Mouse (Mus musculus) heart, postnatal 0 days (tissue): ENCODE data around the gene Atp2c2. TPM values are rescaled to one million over a fixed set of nuclear protein-coding genes. Genes with fewer than 3 reads are reported as not detected.

Source experiments
- ATAC-seq: fragments of 200-750 bp; cut with Nextera tagmentation; 2 replicates; pipeline ENCODE4 v1.8.0; 2017; ENCODE audit warnings: low read depth, moderate number of reproducible peaks, moderate library complexity; ENCODE audit not compliant: insufficient read depth
- DNase-seq: peaks from one replicate; pipeline ENCODE4 v3.0.0-alpha.2; 2016; ENCODE audit warnings: low spot score
- H3K27ac ChIP-seq: fragments of 300-500 bp; sonication (generic); 2 replicates; pipeline ENCODE4 v1.5.1; 2014; ENCODE audit warnings: low read depth, mild to moderate bottlenecking
- H3K27me3 ChIP-seq: fragments of 300-500 bp; sonication (generic); 2 replicates; pipeline ENCODE4 v1.6.1; 2014; ENCODE audit warnings: low read length, mixed read lengths; ENCODE audit not compliant: control insufficient read depth, insufficient read depth
- H3K36me3 ChIP-seq: fragments of 300-500 bp; sonication (generic); replicated peaks from 2 replicates; pipeline ENCODE4 v1.6.1; 2014; ENCODE audit warnings: low read length, mixed read lengths; ENCODE audit not compliant: control insufficient read depth, insufficient read depth
- H3K4me1 ChIP-seq: fragments of 300-500 bp; sonication (generic); 2 replicates; pipeline ENCODE4 v1.6.1; 2014; ENCODE audit warnings: antibody characterized with exemption; ENCODE audit not compliant: control insufficient read depth, insufficient read depth
- H3K4me2 ChIP-seq: fragments of 300-500 bp; sonication (generic); 2 replicates; pipeline ENCODE4 v1.6.1; 2014; ENCODE audit warnings: low read depth, mild to moderate bottlenecking, low read length, moderate library complexity
- H3K4me3 ChIP-seq: fragments of 300-500 bp; sonication (generic); 2 replicates; pipeline ENCODE4 v1.5.1; 2014; ENCODE audit warnings: low read depth, low read length
- H3K9ac ChIP-seq: fragments of 300-500 bp; sonication (generic); replicated peaks from 2 replicates; pipeline ENCODE4 v1.6.1; 2014; ENCODE audit warnings: low read depth, low read length, mixed read lengths
- H3K9me3 ChIP-seq: fragments of 300-500 bp; sonication (generic); replicated peaks from 2 replicates; pipeline ENCODE4 v1.6.1; 2016; ENCODE audit warnings: low read length; ENCODE audit not compliant: control insufficient read depth
- CTCF ChIP-seq: IDR thresholded peaks from 2 replicates; pipeline ENCODE4 v1.5.1; 2016; ENCODE audit warnings: antibody characterized with exemption, control low read depth, low read depth
- EP300 ChIP-seq: IDR thresholded peaks from 2 replicates; pipeline ENCODE4 v1.6.1; 2016; ENCODE audit warnings: antibody characterized with exemption, low read depth
- WGBS: fragments of 180-500 bp; shearing (Covaris S2); extraction: QIAGEN DNeasy Blood & Tissue Kit; methylation state at CpG from one replicate; pipeline ENCODE4 v1.1.7; 2014; 5-methylcytosine and 5-hydroxymethylcytosine counted together
- polyA plus RNA-seq: library from polyadenylated mRNA; unstranded; fragments of >200 nt; fragmentation: Nextera tagmentation; extraction: Ambion mirVana; gene quantifications from 2 replicates; pipeline ENCODE4 v1.2.1, GENCODE M21; 2015
- total RNA-seq: library from RNA; depleted of rRNA; stranded (reverse); fragments of >200 nt; gene quantifications from 2 replicates; pipeline ENCODE4 v1.2.3, GENCODE M21; 2014; ENCODE audit warnings: low replicate concordance

The Atp2c2 gene
- total and polyA plus RNA-seq, 2 experiments from 2014 or later, result 0.12 TPM; not detected in 1

DNA sequence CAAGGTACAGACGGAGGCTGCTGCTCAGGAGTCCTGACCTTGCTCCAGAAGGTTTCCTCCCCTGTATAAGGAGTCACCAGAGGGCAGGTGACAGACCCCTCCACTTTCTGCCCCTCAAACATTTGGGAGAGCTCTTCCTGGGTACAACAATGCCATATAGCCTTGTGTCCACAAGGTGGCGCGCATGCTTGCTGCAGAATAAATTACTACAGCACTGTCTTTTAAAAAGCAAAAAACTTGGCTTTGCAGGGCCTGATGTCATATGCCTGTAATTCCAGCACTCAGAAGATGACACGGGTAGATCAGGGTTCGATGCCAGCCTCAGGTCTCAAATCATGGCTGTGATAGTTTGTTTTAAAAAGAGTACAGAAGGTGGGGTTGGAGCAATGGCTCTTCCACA is 82.9 kb downstream of the Atp2c2 start:
- Histone ChIP-seq H3K4me1 (peaks cover 7% of the 10 kb centered on the region), H3K27ac (no peak overlapping the region), H3K9me3 (no peaks in the 10 kb centered on the region), H3K4me2 (no peak overlapping the region), H3K36me3 (no peaks in the 10 kb centered on the region), H3K4me3 (no peak overlapping the region), H3K9ac (no peak overlapping the region), H3K27me3 (no peaks in the 10 kb centered on the region; the same call in 1 of the 2 replicates)
- 4% methylated on average over 5 of the region's 5 CpGs for WGBS
- DNase-seq (peak; percentile 75), ATAC-seq (no peak)
- TF ChIP-seq CTCF, result peak; percentile 96
- TF ChIP-seq EP300, result no peak

DNA sequence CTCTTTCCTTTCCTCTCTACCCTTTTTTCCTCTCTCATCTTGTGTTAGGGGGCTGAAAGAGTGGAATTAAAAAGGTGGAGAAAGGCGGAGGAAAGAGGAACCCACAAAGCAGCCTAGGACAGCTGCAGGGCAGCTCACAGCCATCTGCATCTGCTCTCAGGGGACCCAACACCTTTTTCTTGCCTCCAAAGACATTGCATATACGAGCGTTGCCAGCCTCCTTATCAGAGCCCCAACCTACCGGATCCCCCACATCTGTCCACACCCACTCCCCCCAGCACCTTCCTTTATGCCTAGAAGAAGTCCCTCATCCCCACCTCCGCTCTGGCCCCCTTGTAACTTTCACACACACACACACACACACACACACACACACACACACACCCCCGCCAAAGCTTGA is 83.8 kb downstream of the Atp2c2 start:
- peak overlapping the region; percentile 55; the same call in 1 of the 2 replicates for H3K27ac ChIP-seq
- no peaks in the 10 kb centered on the region for H3K36me3 ChIP-seq
- ATAC-seq, result no peak
- H3K4me2 ChIP-seq, result no peak overlapping the region
- no peak overlapping the region for H3K4me3 ChIP-seq
- 71% methylated on average over 6 of the region's 6 CpGs for WGBS
- no peaks in the 10 kb centered on the region for H3K9me3 ChIP-seq
- H3K9ac ChIP-seq, result no peak overlapping the region
- DNase-seq, result no peak
- no peak for TF ChIP-seq EP300
- TF ChIP-seq CTCF, result no peak
- no peaks in the 10 kb centered on the region; the same call in 1 of the 2 replicates for H3K27me3 ChIP-seq
- H3K4me1 ChIP-seq, result peaks cover 3% of the 10 kb centered on the region

DNA sequence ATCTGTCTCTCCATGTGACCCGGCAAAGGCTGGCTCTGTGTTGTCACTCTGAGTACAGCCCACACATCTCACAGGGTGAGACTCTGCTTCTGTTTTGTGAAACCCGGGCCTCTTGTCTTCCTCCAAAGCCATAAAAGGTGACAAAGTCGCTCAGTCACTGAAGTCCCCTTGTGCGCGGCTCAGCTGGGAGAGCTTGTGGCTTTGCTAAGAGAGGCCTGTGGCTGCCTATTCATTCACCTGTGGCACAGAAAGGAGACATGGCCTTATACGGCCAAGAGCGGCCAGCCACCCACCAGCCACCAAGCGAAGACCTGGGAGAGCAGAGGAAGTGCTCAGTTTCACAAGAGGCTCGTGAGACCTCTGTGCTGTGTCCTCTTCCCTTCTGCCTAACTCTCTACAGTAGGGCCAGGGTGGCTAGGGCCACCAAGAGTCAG is 84.3 kb downstream of the Atp2c2 start:
- H3K9me3 ChIP-seq, result no peaks in the 10 kb centered on the region
- DNase-seq (no peak), ATAC-seq (no peak)
- H3K9ac ChIP-seq, result no peak overlapping the region
- H3K4me2 ChIP-seq, result no peak overlapping the region
- no peaks in the 10 kb centered on the region for H3K36me3 ChIP-seq
- no peaks in the 10 kb centered on the region for H3K4me1 ChIP-seq
- 49% methylated on average over 9 of the region's 9 CpGs for WGBS
- H3K4me3 ChIP-seq, result no peak overlapping the region
- TF ChIP-seq CTCF, result no peak
- no peak for TF ChIP-seq EP300
- H3K27ac ChIP-seq, result peak overlapping the region; percentile 55; the same call in 1 of the 2 replicates
- H3K27me3 ChIP-seq, result peaks cover 3% of the 10 kb centered on the region; the same call in 1 of the 2 replicates

DNA sequence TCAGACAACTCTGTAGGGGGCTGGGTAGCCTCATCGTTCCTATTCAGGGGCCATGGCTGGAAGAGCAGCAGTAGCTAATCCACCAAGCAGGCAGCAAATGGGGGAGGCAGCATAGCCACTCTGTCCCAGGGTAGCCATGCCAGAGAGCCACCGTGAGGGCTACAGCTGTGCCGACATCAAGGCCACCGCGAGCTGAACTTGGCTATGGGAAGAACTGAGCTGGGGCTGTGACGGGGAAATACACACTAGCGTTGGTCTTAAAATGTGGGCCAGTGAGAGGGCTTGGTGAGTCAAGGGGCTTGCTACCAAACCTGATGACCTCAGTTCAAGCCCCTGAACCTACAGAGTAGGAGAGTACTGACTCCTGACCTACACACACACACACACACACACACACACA is 84.9 kb downstream of the Atp2c2 start:
- no peak for ATAC-seq
- Histone ChIP-seq H3K36me3 (no peaks in the 10 kb centered on the region), H3K9me3 (no peaks in the 10 kb centered on the region), H3K27me3 (peaks cover 3% of the 10 kb centered on the region; the same call in 1 of the 2 replicates), H3K4me3 (no peak overlapping the region), H3K27ac (no peak overlapping the region), H3K4me2 (no peak overlapping the region), H3K9ac (no peak overlapping the region), H3K4me1 (no peaks in the 10 kb centered on the region)
- no peak for TF ChIP-seq EP300
- TF ChIP-seq CTCF, result no peak
- no peak for DNase-seq
- 77% methylated on average over 7 of the region's 7 CpGs for WGBS

DNA sequence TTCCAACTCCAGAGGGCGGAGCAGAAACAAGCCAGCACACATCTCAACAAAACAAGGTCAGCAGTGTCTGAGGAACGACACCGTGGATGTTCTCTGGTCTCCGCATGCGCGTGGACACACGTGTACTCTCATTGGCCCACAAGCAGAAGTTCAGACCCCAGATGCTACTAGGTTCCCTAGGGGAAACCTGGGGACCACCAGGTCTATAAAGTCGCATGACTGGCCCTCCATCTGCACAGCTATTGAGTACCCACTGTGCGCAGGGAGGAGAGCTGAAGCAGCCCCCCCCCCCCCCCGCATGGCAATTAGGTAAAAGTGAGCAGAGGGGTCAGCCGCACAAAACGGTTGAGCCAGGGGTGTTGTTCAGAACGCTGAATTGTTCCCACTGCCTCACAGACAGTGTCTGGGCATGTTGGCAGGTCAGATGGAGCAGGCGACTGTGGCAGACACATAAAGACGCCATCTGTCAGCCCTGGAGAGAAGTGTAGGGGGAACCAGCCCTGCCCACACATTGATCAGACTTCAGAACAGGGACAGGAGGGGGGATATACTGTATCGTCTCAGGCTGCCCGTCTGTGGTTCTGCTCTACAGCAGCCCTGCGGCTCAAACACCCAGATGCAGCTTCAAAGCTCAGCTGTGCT is 86.1 kb downstream of the Atp2c2 start:
- no peaks in the 10 kb centered on the region for H3K9me3 ChIP-seq
- no peak overlapping the region for H3K4me3 ChIP-seq
- DNase-seq, result no peak
- 67% methylated on average over 18 of the region's 18 CpGs for WGBS
- no peak for ATAC-seq
- 0 out of 2 replicates have a peak, but pooled peaks cover 3% of the 10 kb centered on the region for H3K27me3 ChIP-seq
- no peak overlapping the region for H3K4me2 ChIP-seq
- TF ChIP-seq CTCF, result no peak
- TF ChIP-seq EP300, result no peak
- no peaks in the 10 kb centered on the region for H3K4me1 ChIP-seq
- H3K9ac ChIP-seq, result no peak overlapping the region
- H3K27ac ChIP-seq, result no peak overlapping the region
- H3K36me3 ChIP-seq, result no peaks in the 10 kb centered on the region

DNA sequence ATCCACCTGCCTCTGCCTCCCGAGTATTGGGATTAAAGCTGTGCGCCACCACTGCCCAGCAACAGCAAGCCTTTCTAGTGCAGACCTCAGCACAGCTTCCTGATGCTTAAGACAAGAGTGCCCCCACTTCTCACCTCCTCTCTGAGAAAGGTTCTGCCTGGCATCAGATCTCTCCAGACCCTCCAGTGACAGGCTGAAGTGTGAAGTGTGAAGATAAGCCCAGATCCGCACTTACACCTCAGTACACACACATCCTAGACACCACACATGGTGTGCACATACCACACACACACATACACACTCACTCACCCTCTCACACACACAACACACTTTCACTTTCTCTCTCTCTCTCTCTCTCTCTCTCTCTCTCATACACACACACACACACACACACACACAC is 87.1 kb downstream of the Atp2c2 start:
- ATAC-seq, result no peak
- 51% methylated on average over 3 of the region's 3 CpGs for WGBS

More for the DNA sequence above, 87.1 kb downstream of the Atp2c2 start:
- DNase-seq, result no peak
- H3K27me3 ChIP-seq, result 0 out of 2 replicates have a peak, but pooled peaks cover 3% of the 10 kb centered on the region
- no peak for TF ChIP-seq CTCF
- no peaks in the 10 kb centered on the region for H3K36me3 ChIP-seq
- no peak overlapping the region for H3K4me2 ChIP-seq
- H3K27ac ChIP-seq, result no peak overlapping the region
- no peaks in the 10 kb centered on the region for H3K4me1 ChIP-seq
- no peaks in the 10 kb centered on the region for H3K9me3 ChIP-seq
- no peak overlapping the region for H3K4me3 ChIP-seq
- H3K9ac ChIP-seq, result no peak overlapping the region
